Mouse (Mus musculus): ENCODE data around the gene Kifc5b. TPM values are rescaled to one million over a fixed set of nuclear protein-coding genes. Genes with fewer than 3 reads are reported as not detected.

Gene Kifc5b
- polyA plus RNA-seq, 1 experiment, result 15.4 TPM

- H3K4me3 ChIP-seq, result no peak overlapping the region
- no peaks in the 10 kb centered on the region for H3K27me3 ChIP-seq (ENCODE audit: control insufficient read depth, insufficient read depth, insufficient read length)
- H3K36me3 ChIP-seq (ENCODE audit: control insufficient read depth, insufficient read depth), result peaks cover 14% of the 10 kb centered on the region
- TF ChIP-seq E2F4 (IDR thresholded peaks at IDR 0.05; ENCODE audit: insufficient read depth) (no peak), TCF3 (IDR thresholded peaks at IDR 0.05; ENCODE audit: insufficient read length, low read depth) (no peak)
- H3ac ChIP-seq (ENCODE audit: control insufficient read depth, insufficient read length), result no peak overlapping the region
- H3K4me2 ChIP-seq (ENCODE audit: low read depth), result no peak overlapping the region
- no peaks in the 10 kb centered on the region for H3K79me2 ChIP-seq (ENCODE audit: control insufficient read depth, insufficient read depth)
These were observed 64.2 kb downstream of the Kifc5b start for GRCm38 (mm10) chr17:26981050-26981449.

Other genes starting within 250 kb of the Kifc5b start
- 2.2 TPM for gene Crebrf, start 201.4 kb upstream of the Kifc5b start, polyA plus RNA-seq (2012; fragmentation: generic; extraction: Trizol)
- gene Bnip1, start 136.0 kb upstream of the Kifc5b start, polyA plus RNA-seq (2012; fragmentation: generic; extraction: Trizol), result 31.8 TPM
- gene Nkx2-5, start 72.1 kb upstream of the Kifc5b start, polyA plus RNA-seq (2012; fragmentation: generic; extraction: Trizol), result 1.4 TPM
- gene Phf1, start 16.0 kb downstream of the Kifc5b start, polyA plus RNA-seq (2012; fragmentation: generic; extraction: Trizol), result 9.6 TPM
- gene Cuta, start 22.5 kb downstream of the Kifc5b start, polyA plus RNA-seq (2012; fragmentation: generic; extraction: Trizol), result 169 TPM
- gene Syngap1, start 24.2 kb downstream of the Kifc5b start, polyA plus RNA-seq (2012; fragmentation: generic; extraction: Trizol), result 5.2 TPM
- 8.8 TPM for gene Zbtb9, start 56.1 kb downstream of the Kifc5b start, polyA plus RNA-seq (2012; fragmentation: generic; extraction: Trizol)
- gene Bak1, start 111.9 kb downstream of the Kifc5b start, polyA plus RNA-seq (2012; fragmentation: generic; extraction: Trizol), result 113 TPM
- 22.2 TPM for gene Itpr3, start 140.2 kb downstream of the Kifc5b start, polyA plus RNA-seq (2012; fragmentation: generic; extraction: Trizol)
- gene Uqcc2, start 216.8 kb downstream of the Kifc5b start, polyA plus RNA-seq (2012; fragmentation: generic; extraction: Trizol), result 740 TPM